Mouse (Mus musculus): ENCODE measurements around the gene Pid1.
"Not testable (repeated sequence)": the region's sequence is repeated elsewhere in the genome, so short reads cannot be mapped to it uniquely, and the experiment has no call there.

Pid1 gene

DNA sequence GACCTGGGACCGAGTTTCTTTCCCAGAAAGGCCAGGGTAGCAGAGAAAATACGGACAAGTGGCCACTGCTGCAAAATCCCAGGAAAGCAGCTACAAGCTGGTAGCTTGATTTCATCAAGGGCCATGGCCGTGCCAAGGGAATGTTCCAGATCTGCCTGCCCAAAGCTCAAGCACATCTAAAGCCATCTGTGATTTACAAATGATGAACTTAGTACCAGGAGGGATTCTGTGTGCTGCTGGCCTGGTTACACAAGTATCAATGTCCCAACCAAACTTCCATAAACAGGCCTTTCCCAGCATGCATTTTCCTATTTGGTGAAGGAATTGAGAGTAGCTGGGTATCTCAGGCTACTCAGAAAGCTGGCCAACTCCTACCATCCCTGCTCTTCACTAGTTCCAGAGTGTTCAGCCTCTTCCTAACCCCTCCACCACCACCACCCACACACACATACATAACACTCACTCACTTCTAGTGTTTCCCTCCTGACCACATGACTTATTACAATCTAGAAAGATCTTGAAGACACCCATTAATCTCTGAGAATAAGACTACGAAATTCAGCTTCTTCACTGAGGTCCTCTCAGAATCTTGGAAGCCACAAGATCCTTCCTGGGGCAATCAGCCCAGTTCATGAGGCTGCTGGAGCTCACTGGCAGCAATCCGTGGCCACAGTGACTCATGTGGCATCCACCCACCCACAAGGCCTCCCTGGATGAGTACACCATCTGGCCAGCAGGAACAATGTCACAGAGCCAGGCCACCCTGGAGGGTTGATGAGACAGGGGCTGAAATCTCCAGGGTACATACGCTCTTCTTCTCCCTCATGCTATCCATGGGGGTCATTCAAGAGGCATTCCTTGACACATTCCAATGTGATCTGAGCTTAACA is 4.1 kb downstream of the Pid1 start:
- DNase-seq (ENCODE audit: extremely low read depth, insufficient read length, low spot score), result peak; percentile 88

DNA sequence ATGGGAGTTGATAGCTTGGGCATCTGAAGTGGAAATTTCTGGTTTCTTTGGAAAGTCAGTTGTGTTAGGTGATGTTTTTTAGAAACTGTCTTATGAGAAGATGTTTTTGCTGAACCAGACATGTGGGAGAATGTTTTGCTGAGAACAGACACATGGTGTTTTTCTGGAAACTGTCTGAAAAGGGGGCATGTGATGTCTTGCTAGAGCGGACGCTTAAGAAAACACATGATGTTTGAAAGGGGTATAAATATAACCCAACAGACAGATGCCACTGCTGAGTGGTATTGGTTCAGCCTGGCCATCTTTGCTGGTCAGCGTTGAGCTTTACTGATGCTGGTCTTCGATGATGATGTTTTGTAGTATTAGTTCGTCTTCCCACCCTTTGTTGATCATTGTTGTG is 6.8 kb downstream of the Pid1 start:
- DNase-seq (ENCODE audit: extremely low read depth, insufficient read length, low spot score), result no peak

DNA sequence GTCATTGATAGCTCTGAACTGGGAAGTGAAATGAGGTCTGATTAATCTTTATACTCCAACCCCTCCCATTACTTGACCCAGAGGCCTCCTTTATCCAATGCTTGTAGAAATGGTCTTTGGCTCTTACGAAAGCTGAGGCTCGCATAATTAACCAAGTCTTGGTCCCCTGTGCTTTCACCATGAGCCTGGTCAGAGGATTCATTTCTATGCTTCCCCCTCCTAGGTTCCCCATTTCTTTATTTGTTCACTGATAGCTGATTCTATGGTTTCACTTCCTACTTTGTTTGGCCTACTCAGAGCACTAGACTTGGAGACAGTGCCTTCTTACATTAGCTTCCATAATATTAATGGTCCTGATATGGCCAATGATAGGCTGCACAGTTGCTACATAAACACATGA is 13.7 kb downstream of the Pid1 start:
- DNase-seq (ENCODE audit: extremely low read depth, insufficient read length, low spot score), result no peak

DNA sequence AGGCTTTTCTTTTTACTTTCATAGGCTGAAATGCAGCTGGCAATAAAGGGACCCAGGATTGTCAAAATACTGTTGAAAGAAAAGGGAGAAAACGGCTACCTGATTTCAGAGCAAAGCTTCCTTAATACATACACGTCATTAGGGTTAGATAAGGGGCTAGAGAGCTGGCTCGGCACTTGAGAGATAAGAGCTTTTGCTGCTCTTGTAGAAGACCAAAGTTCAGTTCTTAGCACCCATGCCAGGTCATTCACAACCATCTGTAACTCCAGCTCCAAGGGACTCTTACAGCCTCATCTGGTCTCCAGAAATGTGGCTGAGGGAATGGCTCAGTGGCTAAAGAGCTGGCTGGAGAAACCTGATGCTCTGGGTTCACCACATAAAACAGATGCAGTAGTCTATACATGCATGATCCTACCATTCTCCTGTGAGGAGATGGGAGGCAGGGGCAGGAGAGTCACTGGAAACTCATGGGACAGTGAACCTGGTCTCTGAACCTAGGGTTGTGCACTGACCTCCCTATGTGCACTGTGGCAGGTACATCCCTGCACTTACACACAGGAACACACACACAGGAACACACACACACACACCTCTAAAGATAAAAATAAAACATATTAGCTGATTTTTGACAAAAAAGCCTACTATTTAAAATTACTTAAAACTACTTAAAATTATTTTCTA is 16.0 kb downstream of the Pid1 start:
- no peak for DNase-seq (ENCODE audit: extremely low read depth, insufficient read length, low spot score)

DNA sequence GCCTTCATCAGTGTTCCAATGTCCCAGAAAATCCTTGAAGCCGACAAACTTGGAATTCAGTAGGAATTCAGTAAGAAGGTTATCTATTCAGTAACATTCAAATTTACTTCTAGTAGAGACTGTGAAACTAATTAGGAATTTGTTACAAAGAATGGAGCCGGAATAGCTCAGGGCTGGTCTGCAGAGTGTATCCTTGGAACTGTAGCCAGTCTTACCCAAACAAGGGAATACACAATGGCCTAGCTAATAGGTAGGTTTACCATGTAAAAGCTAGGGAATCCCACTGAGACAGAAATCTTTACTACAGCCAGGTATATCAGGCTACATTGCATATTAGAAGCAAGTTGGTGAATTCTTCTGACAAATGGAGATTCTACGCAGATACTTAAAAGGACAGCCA is 31.2 kb downstream of the Pid1 start:
- DNase-seq (ENCODE audit: extremely low read depth, insufficient read length, low spot score), result not testable (repeated sequence)

DNA sequence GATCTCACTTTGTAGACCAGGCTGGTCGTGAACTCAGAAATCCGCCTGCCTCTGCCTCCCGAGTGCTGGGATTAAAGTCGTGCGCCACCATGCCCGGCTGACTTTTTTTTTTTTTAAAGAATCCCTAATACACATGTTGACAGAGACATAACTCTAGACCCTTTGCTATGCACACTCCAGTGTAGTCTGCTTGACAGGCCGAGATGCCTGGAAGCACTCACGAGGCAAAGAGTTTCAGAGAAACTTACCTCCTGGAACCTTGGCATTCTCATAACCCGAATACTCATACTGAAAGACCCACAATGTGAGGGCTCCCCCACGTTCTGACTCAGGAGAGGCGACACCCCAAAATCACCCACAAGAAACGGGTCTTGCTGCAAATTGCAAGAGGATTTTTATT is 32.1 kb downstream of the Pid1 start:
- not testable (repeated sequence) for DNase-seq (ENCODE audit: extremely low read depth, insufficient read length, low spot score)

DNA sequence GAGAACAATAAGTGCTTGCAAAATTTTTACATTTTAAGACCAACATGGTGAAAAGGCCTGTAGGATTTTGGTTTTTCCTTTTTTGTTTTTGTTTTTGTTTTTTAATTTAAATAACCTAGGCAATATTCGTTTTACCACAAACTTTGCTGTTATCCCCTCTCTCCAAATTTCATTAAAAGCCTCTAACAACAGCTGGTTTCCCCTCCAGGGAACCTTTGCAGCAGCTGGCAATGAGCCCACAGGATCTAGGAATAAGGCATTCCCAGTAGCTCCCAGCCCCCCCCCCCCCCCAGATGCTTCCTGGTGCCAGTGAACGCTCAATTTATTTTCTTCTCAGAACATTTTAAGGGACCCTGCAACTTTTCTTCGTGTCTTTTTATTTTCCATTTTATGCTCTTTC is 38.7 kb downstream of the Pid1 start:
- no peak for DNase-seq (ENCODE audit: extremely low read depth, insufficient read length, low spot score)

DNA sequence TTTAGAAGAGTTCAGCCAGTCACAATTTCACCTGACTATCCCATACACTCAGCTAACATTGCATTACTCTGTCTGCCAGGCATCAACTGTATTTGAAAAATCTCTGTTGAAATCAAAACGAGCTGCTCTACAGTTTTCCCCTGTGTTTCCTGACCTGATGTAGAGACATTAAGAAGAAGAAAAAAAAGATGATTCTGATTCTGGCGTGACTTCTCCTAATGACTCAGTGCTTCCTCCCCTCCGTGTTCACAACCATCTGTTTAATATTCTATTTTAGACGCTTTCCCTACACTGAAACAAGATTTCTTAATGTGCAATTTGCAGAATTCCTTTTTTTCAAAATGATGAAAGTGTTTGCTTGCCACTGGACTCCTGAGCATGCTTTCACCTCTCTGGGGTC is 42.7 kb downstream of the Pid1 start:
- DNase-seq (ENCODE audit: extremely low read depth, insufficient read length, low spot score), result no peak

DNA sequence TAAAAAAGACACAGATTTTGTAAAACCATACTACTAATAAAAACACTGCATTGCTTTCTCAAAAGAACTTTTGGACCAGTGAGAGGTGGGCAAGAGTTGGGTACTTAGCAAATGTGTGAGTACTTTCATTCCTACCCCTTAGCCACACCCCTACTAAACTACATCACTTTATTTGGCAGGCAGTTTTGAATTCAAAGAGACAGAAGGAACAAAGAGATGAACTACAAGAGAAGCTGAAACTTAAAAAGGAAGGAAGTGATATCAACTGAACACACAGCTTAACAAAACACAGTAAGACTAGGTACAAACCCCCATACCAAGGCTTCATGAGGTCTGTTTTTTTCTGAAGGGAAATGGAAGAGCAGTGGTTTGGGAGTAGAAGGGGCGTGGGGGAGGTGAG is 45.4 kb downstream of the Pid1 start:
- no peak for DNase-seq (ENCODE audit: extremely low read depth, insufficient read length, low spot score)

DNA sequence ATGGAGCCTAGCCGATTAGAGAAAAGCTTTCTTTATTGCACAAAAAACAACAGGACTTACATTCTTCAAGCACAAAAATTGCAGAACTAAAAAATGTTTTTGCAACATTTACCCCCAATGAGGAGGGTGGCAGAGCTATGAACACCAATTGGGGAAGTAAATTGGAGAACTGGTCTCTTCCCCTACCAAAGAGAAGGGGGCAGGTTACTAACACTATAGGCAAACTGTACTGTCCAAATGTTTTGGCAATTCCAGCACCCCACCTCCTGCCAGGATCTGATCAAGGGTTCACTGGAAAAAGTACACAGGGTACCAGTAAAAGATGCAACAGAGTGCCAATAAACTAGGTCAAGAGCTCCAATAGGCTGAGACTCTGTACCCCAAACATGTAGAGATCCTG is 46.2 kb downstream of the Pid1 start:
- no peak for DNase-seq (ENCODE audit: extremely low read depth, insufficient read length, low spot score)

DNA sequence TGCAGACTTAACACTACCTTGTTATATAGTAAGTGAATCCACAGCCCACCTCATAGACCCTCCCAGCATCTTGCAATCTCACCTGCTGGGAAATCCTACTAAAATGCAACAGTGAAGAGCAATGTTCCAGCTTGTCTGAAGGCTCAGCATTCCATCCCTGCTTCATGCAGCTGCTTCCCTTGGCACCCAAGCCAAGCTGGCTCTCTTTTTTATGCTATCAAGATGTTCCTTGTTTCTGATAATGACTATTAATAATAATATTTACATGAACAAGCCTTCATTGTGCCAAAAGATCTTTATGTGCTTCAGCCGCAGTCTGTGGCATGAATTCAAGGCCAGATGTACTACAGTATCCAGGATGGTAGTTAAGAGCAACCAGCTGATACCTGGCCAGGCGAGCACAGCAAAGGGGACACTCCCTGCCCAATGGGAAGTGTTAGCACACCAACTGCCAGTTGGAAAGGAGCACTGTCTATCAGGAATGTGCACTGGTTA is 54.0 kb downstream of the Pid1 start:
- DNase-seq (ENCODE audit: extremely low read depth, insufficient read length, low spot score), result no peak

DNA sequence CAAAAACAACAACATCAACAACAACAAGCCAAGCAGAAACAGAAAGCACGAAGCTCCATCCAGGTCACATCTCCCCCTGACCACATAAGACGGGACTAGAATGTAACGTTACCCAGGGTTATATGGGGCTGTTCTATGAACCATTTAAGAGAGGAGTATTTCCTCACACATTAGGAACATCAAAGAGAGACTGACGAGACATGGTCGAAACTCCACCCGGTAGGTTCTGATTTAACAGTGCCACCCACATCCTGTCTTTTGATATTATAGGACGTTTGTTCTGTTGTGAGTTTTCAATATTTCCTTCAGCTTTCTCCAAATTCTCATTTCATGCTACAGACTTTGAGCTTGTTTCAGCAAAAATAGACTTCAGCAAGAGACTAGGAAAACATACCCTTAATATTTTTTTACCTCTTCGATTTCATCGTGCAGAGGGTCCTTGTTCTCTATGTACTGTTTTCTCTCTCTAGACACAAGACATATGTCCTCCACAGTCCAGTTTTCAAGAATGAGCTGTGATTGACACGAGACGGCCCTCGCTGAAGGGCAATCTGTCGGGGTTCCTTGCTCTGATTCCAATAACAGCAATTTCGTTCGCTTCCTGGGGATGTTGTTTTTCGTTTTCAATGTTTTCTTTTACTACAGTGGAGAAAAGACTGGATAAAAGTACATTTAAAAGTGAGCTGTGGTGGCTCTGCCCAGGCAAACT is 58.1 kb downstream of the Pid1 start:
- no peak for DNase-seq (ENCODE audit: extremely low read depth, insufficient read length, low spot score)

DNA sequence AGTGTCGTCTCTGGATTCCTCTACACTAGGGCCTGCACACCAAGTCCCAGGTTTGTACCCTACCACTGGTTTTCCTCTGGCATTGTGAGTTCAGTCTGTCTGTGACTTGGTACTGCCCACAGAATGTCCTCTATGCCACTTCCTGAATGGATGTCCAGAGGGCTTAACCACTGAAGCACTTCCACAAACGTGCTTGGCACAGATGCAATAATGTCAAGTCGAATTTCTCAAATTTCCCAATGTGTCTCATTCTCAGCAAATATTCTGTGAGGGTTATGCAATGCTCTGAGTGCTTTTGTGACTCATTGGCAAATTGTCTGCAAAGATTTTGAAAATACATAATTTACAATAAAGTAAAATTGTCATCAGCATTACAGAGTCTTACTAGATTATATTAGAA is 61.2 kb downstream of the Pid1 start:
- DNase-seq (ENCODE audit: extremely low read depth, insufficient read length, low spot score), result peak; percentile 71

DNA sequence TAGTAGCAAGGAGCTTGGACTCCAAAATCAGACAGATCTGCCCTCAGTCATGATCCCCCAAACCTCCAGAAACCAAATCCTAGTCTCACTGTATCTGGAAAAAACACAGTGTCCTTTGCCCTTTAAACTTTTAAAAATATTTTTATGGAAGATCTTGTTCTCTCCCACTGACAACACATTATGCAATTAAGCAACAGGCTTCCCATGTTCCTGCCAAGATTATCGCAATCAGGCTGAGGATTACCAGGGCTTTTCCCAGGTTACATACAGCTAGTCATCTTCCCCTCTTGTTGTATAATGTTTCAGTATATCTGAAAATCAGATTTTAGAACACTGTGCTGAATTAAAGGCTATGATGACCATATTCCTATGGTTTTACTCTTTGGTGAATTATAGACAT is 64.3 kb downstream of the Pid1 start:
- DNase-seq (ENCODE audit: extremely low read depth, insufficient read length, low spot score), result no peak

DNA sequence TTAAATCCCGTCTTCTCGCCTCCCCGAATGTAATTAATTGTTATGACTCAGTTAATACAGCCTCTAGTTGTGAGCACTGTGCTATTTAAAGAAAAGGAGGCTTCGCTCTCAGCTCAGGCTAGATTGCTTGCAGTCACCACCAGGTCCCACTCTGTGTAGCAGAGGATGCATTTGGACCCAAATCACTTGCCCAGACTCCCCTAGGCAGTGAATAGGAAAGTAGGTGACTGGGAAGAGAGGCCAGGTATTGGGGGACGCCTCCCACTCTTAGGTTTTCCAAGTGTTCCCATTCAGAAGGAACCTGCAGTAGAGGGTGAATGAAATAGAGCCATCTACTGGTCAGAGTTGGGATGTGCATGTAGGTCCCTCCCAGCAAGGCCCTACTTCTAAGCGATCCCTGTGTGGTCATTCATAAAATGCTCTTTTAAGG is 77.3 kb downstream of the Pid1 start:
- peak; percentile 34 for DNase-seq (ENCODE audit: extremely low read depth, insufficient read length, low spot score)

DNA sequence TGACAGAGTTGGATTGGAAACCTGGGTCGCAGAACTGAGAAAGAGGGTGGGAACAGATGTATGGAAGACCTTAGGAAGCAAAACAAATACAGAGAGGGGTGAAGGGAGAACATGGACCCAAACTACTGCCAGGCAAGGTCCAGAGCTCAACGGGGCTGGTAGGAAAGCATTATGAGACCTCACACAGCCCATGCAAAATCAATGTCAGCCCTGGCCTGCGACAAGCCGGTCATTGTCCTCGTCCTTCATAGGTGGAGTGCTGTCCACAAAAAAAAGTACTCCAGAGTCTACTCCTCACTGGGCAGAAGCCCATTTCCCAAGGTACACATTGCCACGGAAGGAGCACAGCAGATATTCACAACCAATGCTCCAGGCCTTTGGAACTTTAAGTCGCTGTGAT is 78.4 kb downstream of the Pid1 start:
- DNase-seq (ENCODE audit: extremely low read depth, insufficient read length, low spot score), result no peak

DNA sequence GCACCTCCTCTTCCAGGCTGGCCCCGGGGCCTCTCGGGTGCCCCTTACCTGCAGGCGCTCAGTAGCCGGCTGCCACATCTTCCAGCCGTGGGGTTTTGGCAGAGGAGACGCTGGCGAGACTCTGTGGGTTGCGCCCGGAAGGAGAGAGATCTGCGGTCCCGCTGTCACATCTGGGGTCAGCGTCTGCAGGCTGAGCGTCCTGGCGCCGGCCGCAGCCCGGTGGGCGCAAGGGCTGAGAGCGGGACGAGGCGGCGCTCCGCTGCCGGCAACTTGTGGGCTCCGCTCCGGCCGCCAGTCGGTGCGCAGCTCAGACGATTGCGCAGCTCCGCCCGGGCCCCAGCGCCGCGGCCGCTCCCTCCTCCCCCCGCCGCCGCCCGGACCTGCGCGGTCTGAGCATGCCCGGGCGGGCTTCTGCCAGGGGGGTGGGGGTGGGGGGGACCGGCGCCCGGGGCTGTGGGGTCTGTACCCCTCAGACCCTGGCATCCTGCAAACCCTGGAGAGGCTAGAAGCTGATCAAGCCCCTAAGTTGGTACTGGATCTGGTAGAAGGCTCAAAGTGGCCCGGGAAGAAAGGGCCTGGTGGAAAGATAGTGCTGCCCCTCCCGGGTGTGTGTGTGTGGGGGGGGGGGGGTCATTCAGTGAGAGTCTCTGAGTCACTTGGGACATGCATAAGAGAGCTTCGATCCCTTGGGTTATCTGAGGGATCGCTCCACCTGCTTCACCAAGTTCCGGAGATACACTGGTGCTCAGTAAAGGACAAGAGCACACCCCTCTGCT is 79.5 kb downstream of the Pid1 start:
- DNase-seq (ENCODE audit: extremely low read depth, insufficient read length, low spot score), result no peak

DNA sequence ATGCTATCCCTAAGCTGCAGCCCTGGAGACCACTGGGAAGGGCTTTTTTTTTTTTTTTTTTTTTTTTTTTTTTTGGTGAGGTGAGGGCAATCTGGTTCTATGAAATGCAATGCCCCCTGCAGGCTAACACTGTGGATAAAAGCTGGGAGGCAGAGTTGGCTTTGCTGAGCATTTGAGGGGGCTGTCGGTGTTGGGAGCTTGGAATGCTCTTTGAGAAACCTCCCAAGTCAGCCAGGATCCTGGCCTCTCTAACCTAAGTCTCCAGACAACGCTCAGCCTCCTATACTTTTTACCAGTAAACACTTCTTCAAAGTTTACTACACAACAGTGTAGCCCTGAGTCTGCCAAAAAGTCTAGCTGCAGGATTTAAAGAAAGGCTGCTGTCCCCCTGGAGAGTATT is 80.9 kb downstream of the Pid1 start:
- DNase-seq (ENCODE audit: extremely low read depth, insufficient read length, low spot score), result no peak

DNA sequence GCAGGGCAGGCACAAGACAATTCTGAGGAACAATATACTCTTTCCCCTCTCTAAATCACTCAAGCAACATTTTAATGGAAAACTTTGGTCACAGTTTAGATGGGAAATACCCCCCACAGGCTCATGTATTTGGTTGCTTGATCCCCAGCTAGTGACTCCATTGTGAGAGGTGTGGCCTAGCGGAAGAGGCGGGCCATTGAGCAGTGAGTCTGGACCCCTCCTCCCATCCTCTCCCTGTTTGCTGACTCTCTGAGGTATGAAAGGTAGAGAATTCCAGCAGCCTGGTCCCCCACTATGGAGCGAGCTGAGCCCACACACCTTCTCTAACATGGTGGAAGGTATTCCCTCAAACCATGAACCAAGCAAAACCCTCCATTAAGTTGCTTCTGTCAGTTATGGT is 83.8 kb downstream of the Pid1 start:
- DNase-seq (ENCODE audit: extremely low read depth, insufficient read length, low spot score), result no peak

DNA sequence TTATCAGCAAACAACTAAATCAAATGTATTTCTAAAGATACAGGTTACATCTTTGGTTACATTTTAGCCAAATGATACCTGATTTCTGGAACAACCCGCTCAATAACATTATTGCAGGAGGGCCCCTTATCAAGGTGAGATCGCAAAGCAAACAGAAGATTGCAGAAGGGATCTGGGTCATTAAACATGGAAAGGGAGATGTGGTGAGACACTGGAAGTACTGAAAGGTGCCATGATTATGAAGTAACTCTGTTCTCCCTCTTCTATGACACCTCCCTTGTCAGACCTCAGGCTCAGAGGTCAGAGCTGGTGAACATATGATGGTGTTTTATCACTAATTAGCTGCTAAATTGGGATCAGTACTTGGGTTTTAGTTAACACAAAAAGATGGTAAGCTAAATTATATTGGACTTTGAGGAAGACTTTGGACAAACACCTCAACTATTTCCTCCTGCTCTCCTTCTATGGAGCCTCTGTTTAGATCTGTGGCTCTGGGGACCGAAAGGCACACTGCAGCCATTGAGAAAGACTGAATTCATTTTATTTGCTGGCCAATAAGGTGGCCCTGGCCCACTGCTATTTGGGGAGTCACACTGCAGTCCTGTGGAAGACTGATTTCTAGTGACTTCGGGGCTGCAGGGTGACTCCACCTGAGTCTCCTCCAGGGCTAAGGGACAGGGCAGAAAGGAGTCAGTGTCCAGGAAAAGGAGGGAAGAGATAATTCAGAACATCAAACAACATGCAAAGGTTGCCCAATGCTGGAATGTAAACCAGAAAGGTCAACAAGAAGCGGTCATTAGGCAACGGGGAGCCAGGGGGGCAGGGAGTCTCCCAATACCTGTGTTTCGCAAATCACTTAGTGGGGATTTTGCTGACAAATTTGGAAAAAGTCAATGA is 85.4 kb downstream of the Pid1 start:
- no peak for DNase-seq (ENCODE audit: extremely low read depth, insufficient read length, low spot score)
